Mouse (Mus musculus): ENCODE data around the gene Lrpap1.

DNA sequence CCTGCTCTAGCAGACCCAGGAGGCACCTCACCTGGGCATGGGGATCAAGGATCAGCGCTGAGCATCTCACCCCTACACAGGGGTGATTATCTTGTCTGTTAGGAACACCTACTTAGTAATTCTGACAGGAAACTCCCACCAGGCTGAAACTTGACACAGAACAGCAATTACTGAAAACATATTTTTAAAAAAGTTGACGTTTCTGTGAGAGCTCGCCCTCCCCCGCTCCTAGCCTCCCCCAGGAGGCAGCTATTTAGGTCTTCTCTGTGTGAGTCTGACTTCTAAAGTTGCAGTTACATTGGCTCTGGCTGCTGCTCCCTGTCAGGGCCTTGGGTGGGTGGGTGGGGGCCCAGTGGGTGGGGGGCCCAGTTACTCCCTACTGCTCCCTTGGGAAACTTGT is 6.9 kb upstream of the Lrpap1 start:
- no peak for TF ChIP-seq POLR2A (IDR thresholded peaks at IDR 0.05; ENCODE audit: insufficient read depth, low read depth, low read length)
- no peak for TF ChIP-seq CTCF (IDR thresholded peaks at IDR 0.05)

All from heart, adult 2 months (tissue).